ENCODE assay signal across 8 mouse cellular contexts in the genomic region with DNA sequence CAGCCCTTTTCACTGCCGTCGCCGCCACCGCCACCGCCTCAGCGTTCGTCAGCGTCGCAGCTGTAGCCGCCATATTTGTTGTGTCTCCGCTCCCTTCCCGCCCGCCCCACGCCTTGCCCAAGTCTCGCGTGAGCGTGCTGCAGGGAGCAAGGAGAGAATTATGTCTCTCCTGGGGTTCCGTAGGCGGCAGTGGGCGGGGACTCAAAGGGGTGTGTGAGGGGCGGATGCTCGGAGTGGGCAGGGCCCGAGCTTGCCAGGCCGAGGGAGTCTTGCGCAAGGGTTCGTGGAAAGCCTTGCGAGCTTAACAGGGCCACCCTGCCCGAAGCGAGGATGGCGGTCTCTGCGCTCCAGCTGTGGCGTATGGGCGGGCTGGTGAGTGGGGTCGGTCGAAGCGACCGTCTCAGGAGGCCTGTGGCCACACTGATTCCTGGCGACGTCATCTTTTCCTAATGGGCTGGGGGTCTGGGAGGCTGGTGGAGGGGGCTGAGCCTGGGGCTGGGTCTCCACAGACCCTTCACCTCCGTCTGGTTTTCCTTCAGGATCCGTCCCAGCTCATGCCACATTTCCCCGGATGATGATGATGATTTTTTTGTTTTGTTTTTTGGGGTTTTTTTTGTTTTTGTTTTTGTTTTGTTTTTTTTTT. TPM values are rescaled to one million over a fixed set of nuclear protein-coding genes. Genes with fewer than 3 reads are reported as not detected.
DNase-seq lines count a peak whose midpoint lies in the region; ATAC-seq lines count a peak whose summit lies in the region.

A gene (minus strand): TSS at position 106 of the 643 bp plus-strand sequence.
A gene (plus strand): TSS at position 186 of the 643 bp plus-strand sequence.

- H3K9ac ChIP-seq in intestine, embryonic 14.5 days (ENCODE audit: low read length) = peak within 1 kb of the TSS; percentile 96

- H3K4me2 ChIP-seq in intestine, embryonic 14.5 days (ENCODE audit: low read length) = peak within 1 kb of the TSS; percentile 69

- H3K27ac ChIP-seq in intestine, embryonic 14.5 days (ENCODE audit: low read depth) = peak within 1 kb of the TSS; percentile 54; the same call in 1 of the 2 replicates

- intact Hi-C loops in left cerebral cortex, postnatal 14 days (cut with DNase I) = no loop called here

- whole genome bisulfite sequencing in intestine, embryonic 14.5 days = under 1% methylated on average over 42 of the region's 42 CpGs

- ATAC-seq in intestine, embryonic 14.5 days (replicated peaks; ENCODE audit: low FRiP score, low TSS enrichment, low read depth) = peak; percentile 97

- DNase-seq in adrenal gland, adult 18-20 months (ENCODE audit: low spot score in 2 of 2) = peak; percentile 99 to 100
- peak; percentile 98 for DNase-seq in embryo, embryonic 11 days
- peak; percentile 99 for DNase-seq in gastrocnemius, postnatal 25 days
- DNase-seq in intestine, embryonic 14.5 days (ENCODE audit: low spot score) = peak; percentile 100
- peak; percentile 97 to 98 for DNase-seq in left cerebral cortex, postnatal 14 days (ENCODE audit: low spot score in 2 of 2)
- DNase-seq in mesoderm, embryonic 11.5 days (ENCODE audit: low read depth, low spot score) = peak; percentile 98
- DNase-seq in right cerebral cortex, postnatal 36 days (ENCODE audit: low spot score in 2 of 2) = peak; percentile 96 to 98
- DNase-seq in yolk sac, embryonic 10.5 days (ENCODE audit: low spot score) = peak; percentile 99

- H3K4me1 ChIP-seq in intestine, embryonic 14.5 days (replicated peaks; ENCODE audit: control insufficient read depth, insufficient read depth, low read length) = peaks cover 18% of the 10 kb centered on the region

- no peaks in the 10 kb centered on the region for H3K36me3 ChIP-seq in intestine, embryonic 14.5 days (ENCODE audit: control insufficient read depth, insufficient read depth, low read length)

- H3K9me3 ChIP-seq in intestine, embryonic 14.5 days (ENCODE audit: control insufficient read depth, low read length) = no peaks in the 10 kb centered on the region

- peak within 1 kb of the TSS; percentile 98 for H3K4me3 ChIP-seq in intestine, embryonic 14.5 days (ENCODE audit: low read depth, low read length)

- no peaks in the 10 kb centered on the region for H3K27me3 ChIP-seq in intestine, embryonic 14.5 days (replicated peaks; ENCODE audit: control insufficient read depth, insufficient read depth, low read length)

RNA-seq across cellular contexts. Expression of the first gene that starts in this region (rescaled TPM):
- 10 to 100 TPM; 25.2 to 38.1 TPM for total RNA-seq in adrenal gland, adult 18-20 months (2021)
- 10 to 100 TPM; 20.8 to 22.2 TPM for total RNA-seq in gastrocnemius, postnatal 25 days (2021)
- 15.7 and 19.4 TPM in 2 replicates for polyA plus RNA-seq in intestine, embryonic 14.5 days (2014; fragmentation: Nextera tagmentation; extraction: Ambion mirVana)
- total RNA-seq in left cerebral cortex, postnatal 14 days (2021) = 10 to 100 TPM; 45.1 to 45.9 TPM

RNA-seq across cellular contexts. Expression of the second gene that starts in this region (rescaled TPM):
- total RNA-seq in adrenal gland, adult 18-20 months (2021) = 100 to 1,000 TPM; 188 to 685 TPM
- total RNA-seq in gastrocnemius, postnatal 25 days (2021) = 100 to 1,000 TPM; 120 to 130 TPM
- polyA plus RNA-seq in intestine, embryonic 14.5 days (2014; fragmentation: Nextera tagmentation; extraction: Ambion mirVana) = 67.8 and 91.1 TPM in 2 replicates
- total RNA-seq in left cerebral cortex, postnatal 14 days (2021) = 10 to 100 TPM; 68.4 to 68.8 TPM

Comparison
In these comparisons a context has a peak if more than half of its experiments do, and no peak if none do; other contexts are left out.
1. Peak in every context shown above with its lines: DNase-seq, ATAC-seq, H3K4me3 ChIP-seq and H3K27ac ChIP-seq.